Mouse (Mus musculus): ENCODE measurements around the gene Ciz1. TPM values are rescaled to one million over a fixed set of nuclear protein-coding genes. Genes with fewer than 3 reads are reported as not detected.
A peak's percentile ranks its signal among the peaks of the same experiment; 100 is the strongest.

Ciz1 gene
- polyA plus RNA-seq, 1 experiment: 47.6 TPM

- TF ChIP-seq POLR2A (IDR thresholded peaks at IDR 0.05; ENCODE audit: low read depth, low read length) (0 out of 2 replicates have a peak, but pooled peaks have one; percentile 35), CTCF (IDR thresholded peaks at IDR 0.05; ENCODE audit: borderline replicate concordance, insufficient read depth, low read length) (no peak)
- Histone ChIP-seq H3K4me1 (ENCODE audit: control insufficient read depth, insufficient read depth, low read length) (peaks cover 26% of the 10 kb centered on the region), H3K4me3 (ENCODE audit: insufficient read depth, low read length) (no peak overlapping the region), H3K27ac (ENCODE audit: insufficient read depth, low read length) (peak overlapping the region; percentile 97)
These were observed 32.2 kb upstream of the Ciz1 start for GRCm38 (mm10) chr2:32319586-32320580.

- no peak for TF ChIP-seq POLR2A (IDR thresholded peaks at IDR 0.05; ENCODE audit: low read depth, low read length)
- no peak for TF ChIP-seq CTCF (IDR thresholded peaks at IDR 0.05; ENCODE audit: borderline replicate concordance, insufficient read depth, low read length)
- peak overlapping the region; percentile 58; the same call in 1 of the 2 replicates for H3K27ac ChIP-seq (ENCODE audit: insufficient read depth, low read length)
- H3K4me1 ChIP-seq (ENCODE audit: control insufficient read depth, insufficient read depth, low read length): peaks cover 32% of the 10 kb centered on the region
- H3K4me3 ChIP-seq (ENCODE audit: insufficient read depth, low read length): no peak overlapping the region
These were observed 31.4 kb upstream of the Ciz1 start for GRCm38 (mm10) chr2:32320721-32321120.

- TF ChIP-seq CTCF (IDR thresholded peaks at IDR 0.05; ENCODE audit: borderline replicate concordance, insufficient read depth, low read length) (no peak), POLR2A (IDR thresholded peaks at IDR 0.05; ENCODE audit: low read depth, low read length) (no peak)
- Histone ChIP-seq H3K27ac (ENCODE audit: insufficient read depth, low read length) (no peak overlapping the region), H3K4me3 (ENCODE audit: insufficient read depth, low read length) (no peak overlapping the region), H3K4me1 (ENCODE audit: control insufficient read depth, insufficient read depth, low read length) (peaks cover 26% of the 10 kb centered on the region)
These were observed 30.4 kb upstream of the Ciz1 start for GRCm38 (mm10) chr2:32321591-32322298.

GRCm38 (mm10) chr2:32322754-32323741 is 29.1 kb upstream of the Ciz1 start:
- TF ChIP-seq CTCF (IDR thresholded peaks at IDR 0.05; ENCODE audit: borderline replicate concordance, insufficient read depth, low read length): no peak
- TF ChIP-seq POLR2A (IDR thresholded peaks at IDR 0.05; ENCODE audit: low read depth, low read length): no peak
- Histone ChIP-seq H3K4me1 (ENCODE audit: control insufficient read depth, insufficient read depth, low read length) (peaks cover 19% of the 10 kb centered on the region), H3K27ac (ENCODE audit: insufficient read depth, low read length) (no peak overlapping the region), H3K4me3 (ENCODE audit: insufficient read depth, low read length) (no peak overlapping the region)

GRCm38 (mm10) chr2:32324322-32324721 is 27.8 kb upstream of the Ciz1 start:
- Histone ChIP-seq H3K4me3 (ENCODE audit: insufficient read depth, low read length) (no peak overlapping the region), H3K4me1 (ENCODE audit: control insufficient read depth, insufficient read depth, low read length) (peaks cover 15% of the 10 kb centered on the region), H3K27ac (ENCODE audit: insufficient read depth, low read length) (no peak overlapping the region)
- TF ChIP-seq POLR2A (IDR thresholded peaks at IDR 0.05; ENCODE audit: low read depth, low read length) (no peak), CTCF (IDR thresholded peaks at IDR 0.05; ENCODE audit: borderline replicate concordance, insufficient read depth, low read length) (no peak)

GRCm38 (mm10) chr2:32325342-32325741 is 26.8 kb upstream of the Ciz1 start:
- TF ChIP-seq CTCF (IDR thresholded peaks at IDR 0.05; ENCODE audit: borderline replicate concordance, insufficient read depth, low read length) (no peak), POLR2A (IDR thresholded peaks at IDR 0.05; ENCODE audit: low read depth, low read length) (no peak)
- peaks cover 11% of the 10 kb centered on the region for H3K4me1 ChIP-seq (ENCODE audit: control insufficient read depth, insufficient read depth, low read length)
- peak overlapping the region; percentile 79 for H3K27ac ChIP-seq (ENCODE audit: insufficient read depth, low read length)
- no peak overlapping the region for H3K4me3 ChIP-seq (ENCODE audit: insufficient read depth, low read length)

- TF ChIP-seq CTCF (IDR thresholded peaks at IDR 0.05; ENCODE audit: borderline replicate concordance, insufficient read depth, low read length) (no peak), POLR2A (IDR thresholded peaks at IDR 0.05; ENCODE audit: low read depth, low read length) (no peak)
- H3K4me1 ChIP-seq (ENCODE audit: control insufficient read depth, insufficient read depth, low read length): peaks cover 9% of the 10 kb centered on the region
- H3K27ac ChIP-seq (ENCODE audit: insufficient read depth, low read length): no peak overlapping the region; the same call in 1 of the 2 replicates
- H3K4me3 ChIP-seq (ENCODE audit: insufficient read depth, low read length): no peak overlapping the region
These were observed 24.9 kb upstream of the Ciz1 start for GRCm38 (mm10) chr2:32327200-32327599.

GRCm38 (mm10) chr2:32328911-32329460 is 23.1 kb upstream of the Ciz1 start:
- Histone ChIP-seq H3K4me1 (ENCODE audit: control insufficient read depth, insufficient read depth, low read length) (peaks cover 9% of the 10 kb centered on the region), H3K27ac (ENCODE audit: insufficient read depth, low read length) (no peak overlapping the region), H3K4me3 (ENCODE audit: insufficient read depth, low read length) (no peak overlapping the region)
- TF ChIP-seq POLR2A (IDR thresholded peaks at IDR 0.05; ENCODE audit: low read depth, low read length): no peak
- no peak for TF ChIP-seq CTCF (IDR thresholded peaks at IDR 0.05; ENCODE audit: borderline replicate concordance, insufficient read depth, low read length)

Measured in embryonic fibroblast, embryonic 13.5 days (primary cell).